Mouse (Mus musculus) yolk sac, embryonic 10.5 days (tissue): ENCODE results near the gene Hist1h3h.
A peak's percentile ranks its signal among the peaks of the same experiment; 100 is the strongest.

Source experiments
- DNase-seq: peaks from one replicate; pipeline ENCODE4 v3.0.0-alpha.2; 2017; ENCODE audit warnings: low spot score

Hist1h3h gene

GRCm38 (mm10) chr13:21717397-21718357 lies at the start of gene Hist1h3h:
TSS of gene Hist1h3h (plus strand) at chr13:21717659.
- peak; percentile 95 for DNase-seq

DNA sequence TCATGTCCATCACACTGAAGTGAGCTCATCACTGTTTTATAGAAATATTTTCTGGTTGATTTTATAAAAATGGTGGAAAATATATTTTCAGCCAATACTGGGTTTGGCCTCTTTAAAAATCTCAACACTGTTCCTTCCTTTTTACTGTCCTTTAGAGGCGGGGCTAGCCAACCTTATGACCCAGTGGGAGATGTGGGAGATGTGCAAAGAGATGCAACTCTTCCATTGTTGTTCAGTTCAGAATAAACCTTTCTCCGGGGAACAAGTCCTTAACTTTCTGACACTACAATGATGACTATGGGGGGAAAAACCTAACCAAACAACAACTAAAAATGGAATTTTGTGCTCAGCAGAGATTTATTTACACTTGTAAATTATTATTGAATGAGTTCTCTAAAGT lies 40.2 kb upstream of the Hist1h3h start, which contains the start of gene Olfr1360:
Gene Olfr1360 (minus strand): TSS at position 101 of the 400 bp plus-strand sequence.
- no peak for DNase-seq

DNA sequence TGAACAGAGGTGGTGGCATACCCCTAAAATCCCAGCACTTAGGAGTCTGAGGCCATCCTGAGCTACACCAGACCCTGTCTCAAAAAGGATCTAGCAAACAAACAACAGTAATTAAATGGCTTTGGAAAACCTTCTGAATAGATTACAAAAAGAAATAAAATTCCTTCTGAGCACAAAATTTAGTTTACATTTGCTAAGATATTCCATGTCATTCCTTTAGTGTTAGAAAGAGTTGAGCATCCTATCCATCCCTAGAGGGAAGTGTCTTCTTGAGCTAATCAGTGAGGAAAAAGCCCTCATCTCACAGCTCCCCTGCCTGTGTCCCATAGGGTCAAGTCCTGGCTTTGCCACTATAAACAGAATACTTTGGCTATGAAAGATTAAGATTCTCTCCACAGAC lies 19.6 kb upstream of the Hist1h3h start, which contains the start of gene Olfr1359:
Gene Olfr1359 (plus strand): TSS at position 301 of the 400 bp plus-strand sequence.
- DNase-seq, result no peak

GRCm38 (mm10) chr13:21706669-21707068 lies 10.8 kb upstream of the Hist1h3h start:
- DNase-seq, result no peak

DNA sequence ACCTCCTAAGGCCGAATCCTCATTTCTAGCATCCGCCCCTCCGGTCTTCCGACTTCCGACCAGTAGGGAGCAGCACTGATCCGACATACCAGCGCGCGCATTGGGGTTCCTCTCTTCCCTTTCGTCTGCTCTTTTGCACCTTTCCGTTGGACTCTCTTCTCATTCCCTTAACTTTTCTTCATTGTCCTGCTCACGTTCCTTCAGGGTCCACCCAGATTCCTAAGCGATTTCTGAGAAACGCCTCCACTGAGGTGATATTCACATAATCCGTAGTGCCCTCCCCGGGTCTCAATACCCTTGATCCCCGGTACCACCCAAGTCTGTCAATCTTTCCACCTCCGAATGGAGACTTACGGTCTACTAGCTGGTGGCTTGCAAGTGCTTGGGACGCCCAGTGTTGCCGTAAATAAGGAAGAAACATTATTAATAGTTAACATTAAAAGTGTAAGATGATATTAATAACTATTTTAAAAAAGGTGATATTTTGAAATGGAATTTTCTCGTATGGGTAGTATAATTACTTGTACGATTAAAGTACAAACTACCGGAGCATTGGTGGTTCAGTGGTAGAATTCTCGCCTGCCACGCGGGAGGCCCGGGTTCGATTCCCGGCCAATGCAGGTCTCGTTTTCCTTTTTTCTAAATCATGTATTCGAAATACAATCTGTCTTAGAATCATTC lies 7.3 kb upstream of the Hist1h3h start:
- DNase-seq, result peak; percentile 89

GRCm38 (mm10) chr13:21710821-21711525 lies 6.5 kb upstream of the Hist1h3h start:
- peak; percentile 81 for DNase-seq

DNA sequence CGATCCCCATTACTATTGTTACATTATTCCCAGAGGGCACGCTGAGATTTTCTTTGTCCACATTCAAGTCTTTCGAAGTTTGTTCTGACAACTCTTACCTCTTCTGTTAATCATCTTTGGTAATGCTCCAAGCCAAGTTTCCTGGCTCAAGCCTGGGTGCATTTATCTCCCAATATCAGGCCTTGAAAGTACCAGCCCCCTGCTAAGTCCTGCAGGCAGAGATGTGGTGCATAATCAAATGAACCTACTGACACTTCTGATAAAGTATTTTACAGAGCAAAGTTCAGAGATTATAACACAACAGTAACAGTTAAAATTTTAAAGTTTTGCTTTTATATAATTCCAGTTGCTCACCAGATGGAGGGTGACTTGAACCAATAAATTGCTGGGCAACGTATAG lies 5.8 kb upstream of the Hist1h3h start:
- DNase-seq, result no peak

DNA sequence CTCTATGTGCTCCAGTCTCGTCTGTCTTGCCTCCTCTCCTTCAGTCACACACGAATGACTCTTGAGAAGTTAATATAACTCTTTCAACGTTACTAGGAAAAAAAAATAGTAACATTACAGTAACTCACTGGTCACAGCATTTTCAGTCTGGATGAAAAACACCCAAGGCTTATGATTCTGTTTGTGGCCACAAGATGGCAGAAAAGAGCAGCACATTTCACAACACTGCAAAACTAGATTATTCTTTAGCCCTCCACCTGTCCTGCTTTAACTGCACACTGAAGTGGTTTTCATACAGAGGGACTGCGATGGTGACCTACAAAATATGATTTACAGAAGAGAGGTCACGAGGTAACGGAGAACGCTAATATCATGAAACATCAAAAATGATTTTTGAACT lies 2.7 kb upstream of the Hist1h3h start:
- peak; percentile 64 for DNase-seq

GRCm38 (mm10) chr13:21715131-21715863 lies 2.2 kb upstream of the Hist1h3h start:
- DNase-seq, result peak; percentile 62

DNA sequence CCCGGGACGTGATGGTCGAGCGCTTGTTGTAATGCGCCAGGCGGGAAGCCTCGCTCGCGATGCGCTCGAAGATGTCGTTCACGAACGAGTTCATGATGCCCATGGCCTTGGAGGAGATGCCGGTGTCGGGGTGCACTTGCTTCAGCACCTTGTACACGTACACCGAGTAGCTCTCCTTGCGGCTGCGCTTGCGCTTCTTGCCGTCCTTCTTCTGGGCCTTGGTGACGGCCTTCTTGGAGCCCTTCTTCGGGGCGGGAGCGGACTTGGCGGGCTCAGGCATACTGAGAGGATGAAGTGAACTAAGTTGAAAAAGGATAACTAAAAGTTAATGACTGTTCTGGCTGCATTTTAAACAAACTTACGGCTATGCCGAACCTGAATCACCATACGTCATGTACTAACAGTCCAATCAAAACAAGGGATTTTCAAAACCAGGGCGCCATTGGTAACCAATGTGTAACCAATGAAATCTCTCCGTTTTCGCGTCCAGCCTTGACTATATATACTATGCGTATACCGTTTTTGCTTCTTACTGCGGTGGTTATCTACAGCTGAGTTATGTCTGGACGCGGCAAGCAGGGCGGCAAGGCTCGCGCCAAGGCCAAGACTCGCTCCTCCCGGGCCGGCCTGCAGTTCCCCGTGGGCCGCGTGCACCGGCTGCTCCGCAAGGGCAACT lies 1.5 kb upstream of the Hist1h3h start, which contains the start of the genes Hist1h2bl and Hist1h2ai:
Gene Hist1h2bl (minus strand): TSS at position 280 of the 676 bp plus-strand sequence.
Gene Hist1h2ai (plus strand): TSS at position 559 of the 676 bp plus-strand sequence.
- DNase-seq, result peak; percentile 96

DNA sequence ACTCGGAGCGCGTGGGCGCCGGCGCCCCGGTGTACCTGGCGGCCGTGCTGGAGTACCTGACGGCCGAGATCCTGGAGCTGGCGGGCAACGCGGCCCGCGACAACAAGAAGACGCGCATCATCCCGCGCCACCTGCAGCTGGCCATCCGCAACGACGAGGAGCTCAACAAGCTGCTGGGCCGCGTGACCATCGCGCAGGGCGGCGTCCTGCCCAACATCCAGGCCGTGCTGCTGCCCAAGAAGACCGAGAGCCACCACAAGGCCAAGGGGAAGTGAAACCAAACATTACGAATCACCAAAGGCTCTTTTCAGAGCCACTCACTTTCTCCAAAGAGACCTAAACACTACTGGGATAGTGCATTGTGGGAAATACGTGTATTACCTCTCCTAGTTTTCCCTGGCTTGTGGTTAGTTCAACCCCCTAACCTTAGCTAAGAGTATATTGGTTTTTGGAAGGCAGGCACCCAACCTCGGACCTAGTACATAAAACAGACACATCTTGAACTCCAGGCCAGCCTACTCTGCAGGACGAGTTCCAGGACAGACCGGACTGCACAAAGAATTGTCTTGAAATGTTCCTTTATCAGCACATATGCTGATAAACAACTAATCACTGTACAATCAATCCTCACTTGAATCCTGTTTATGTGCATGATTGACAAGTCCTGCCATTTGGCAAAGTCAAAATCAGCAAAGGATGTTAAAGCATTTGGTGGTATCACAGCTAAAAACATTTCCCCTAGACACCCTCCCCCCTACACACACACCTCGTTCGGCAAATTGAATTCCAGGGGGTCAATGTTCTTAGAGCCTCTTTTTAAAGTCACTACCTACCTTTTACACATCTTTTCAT lies 693 bp upstream of the Hist1h3h start:
- DNase-seq, result peak; percentile 77

GRCm38 (mm10) chr13:21718381-21719080 lies 1.1 kb downstream of the Hist1h3h start:
- DNase-seq, result peak; percentile 70

GRCm38 (mm10) chr13:21721107-21721756 lies 3.8 kb downstream of the Hist1h3h start:
- DNase-seq, result peak; percentile 48

DNA sequence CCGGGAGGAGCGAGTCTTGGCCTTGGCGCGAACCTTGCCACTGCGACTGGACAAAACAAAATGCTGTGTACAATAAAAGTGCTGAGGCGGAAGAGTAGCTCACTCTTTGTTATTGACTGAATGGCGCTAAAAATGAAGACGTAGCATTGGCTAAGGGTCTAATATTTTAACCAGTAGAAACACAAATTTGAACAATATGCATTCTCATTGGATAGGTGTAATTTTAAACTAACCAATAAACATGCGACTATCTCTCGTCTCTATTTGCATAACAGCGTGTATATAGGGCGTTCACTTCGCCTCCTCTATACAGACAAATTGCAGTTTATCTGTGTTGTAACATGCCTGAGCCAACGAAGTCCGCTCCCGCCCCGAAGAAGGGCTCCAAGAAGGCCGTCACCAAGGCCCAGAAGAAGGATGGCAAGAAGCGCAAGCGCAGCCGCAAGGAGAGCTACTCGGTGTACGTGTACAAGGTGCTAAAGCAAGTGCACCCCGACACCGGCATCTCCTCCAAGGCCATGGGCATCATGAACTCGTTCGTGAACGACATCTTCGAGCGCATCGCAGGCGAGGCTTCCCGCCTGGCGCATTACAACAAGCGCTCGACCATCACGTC lies 4.4 kb downstream of the Hist1h3h start, which contains the start of gene Hist1h2bm:
Gene Hist1h2bm (plus strand): TSS at position 288 of the 616 bp plus-strand sequence.
- DNase-seq, result peak; percentile 92

DNA sequence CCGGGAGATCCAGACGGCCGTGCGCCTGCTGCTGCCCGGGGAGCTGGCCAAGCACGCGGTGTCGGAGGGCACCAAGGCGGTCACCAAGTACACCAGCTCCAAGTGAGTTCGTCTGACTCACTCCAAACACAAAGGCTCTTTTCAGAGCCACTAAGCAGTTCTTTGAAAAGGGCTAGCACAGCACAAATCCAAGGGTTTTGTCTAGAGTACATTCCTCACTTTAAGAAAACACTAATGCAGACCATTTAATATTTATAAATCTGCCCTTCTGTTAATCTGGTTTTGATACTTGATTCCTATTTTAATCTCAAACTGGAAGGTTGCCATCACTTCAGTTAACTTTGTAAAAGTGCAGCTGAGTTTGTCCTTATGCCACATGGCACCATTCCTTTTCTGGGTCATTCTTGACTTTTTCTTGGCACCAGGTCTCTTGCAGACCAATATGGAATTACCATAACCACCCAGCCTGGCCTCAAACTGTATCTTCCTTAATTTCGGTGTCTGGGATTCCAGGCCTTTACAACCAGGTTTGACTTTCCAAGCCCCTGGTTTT lies 5.0 kb downstream of the Hist1h3h start:
- peak; percentile 60 for DNase-seq

DNA sequence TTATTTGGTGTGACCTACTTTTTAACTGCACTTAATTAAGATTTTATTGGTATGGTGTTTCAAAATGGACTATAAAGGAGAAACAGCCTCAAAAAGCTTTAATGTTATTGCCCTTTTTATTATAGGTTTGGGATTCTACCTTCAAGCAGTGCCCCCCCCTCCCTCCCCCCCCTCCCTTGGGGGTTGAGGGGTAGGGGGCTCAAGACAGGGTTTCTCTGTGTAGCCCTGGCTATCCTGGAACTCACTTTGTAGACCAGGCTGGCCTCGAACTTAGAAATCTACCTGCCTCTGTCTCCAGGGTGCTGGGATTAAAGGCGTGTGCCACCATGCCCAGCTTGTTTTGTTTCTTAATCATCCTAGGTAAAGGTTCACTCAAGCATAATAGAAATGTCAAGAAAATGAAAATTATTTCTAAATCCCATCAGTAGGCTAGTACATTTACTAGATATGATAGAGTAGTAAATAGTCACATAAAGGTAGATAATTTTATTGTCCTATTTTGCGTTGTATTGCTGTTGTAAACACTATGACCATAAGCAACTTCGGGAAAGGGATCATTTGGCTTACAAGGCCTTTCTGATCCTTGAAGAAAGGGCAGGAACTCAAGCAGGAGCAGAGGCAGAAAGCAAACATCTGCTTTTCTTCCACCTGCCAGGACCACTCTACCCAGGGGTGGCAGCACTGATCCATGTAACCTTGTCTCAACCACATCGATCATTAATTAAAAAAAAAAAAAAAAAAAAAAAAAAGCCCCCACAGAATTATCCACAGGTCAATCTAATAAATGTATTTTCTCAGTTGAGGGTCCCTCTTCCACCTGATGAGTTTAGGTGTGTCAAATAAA lies 5.8 kb downstream of the Hist1h3h start:
- no peak for DNase-seq
